Mouse (Mus musculus): ENCODE measurements at regions not wholly inside any gene's neighbourhood (a gene's known extent, or its start where the extent isn't known, plus 50 kb on each side); places are given as distances from the start of the nearest gene placed in this dataset.
A peak's percentile ranks its signal among the peaks of the same experiment; 100 is the strongest.

- Histone ChIP-seq H3K27ac (no peak overlapping the region), H3K9me3 (no peaks in the 10 kb centered on the region), H3K4me2 (replicated peaks) (no peak overlapping the region), H3K27me3 (peaks cover 28% of the 10 kb centered on the region), H3K4me1 (replicated peaks) (no peaks in the 10 kb centered on the region), H3K9ac (replicated peaks) (no peak overlapping the region), H3K4me3 (replicated peaks) (no peak overlapping the region), H3K36me3 (no peaks in the 10 kb centered on the region)
- 80% methylated on average over 6 of the region's 6 CpGs for WGBS
- ATAC-seq = no peak
Measured at GRCm38 (mm10) chr16:29993535-29993934, 70.6 kb upstream of the Hes1 start.

DNA sequence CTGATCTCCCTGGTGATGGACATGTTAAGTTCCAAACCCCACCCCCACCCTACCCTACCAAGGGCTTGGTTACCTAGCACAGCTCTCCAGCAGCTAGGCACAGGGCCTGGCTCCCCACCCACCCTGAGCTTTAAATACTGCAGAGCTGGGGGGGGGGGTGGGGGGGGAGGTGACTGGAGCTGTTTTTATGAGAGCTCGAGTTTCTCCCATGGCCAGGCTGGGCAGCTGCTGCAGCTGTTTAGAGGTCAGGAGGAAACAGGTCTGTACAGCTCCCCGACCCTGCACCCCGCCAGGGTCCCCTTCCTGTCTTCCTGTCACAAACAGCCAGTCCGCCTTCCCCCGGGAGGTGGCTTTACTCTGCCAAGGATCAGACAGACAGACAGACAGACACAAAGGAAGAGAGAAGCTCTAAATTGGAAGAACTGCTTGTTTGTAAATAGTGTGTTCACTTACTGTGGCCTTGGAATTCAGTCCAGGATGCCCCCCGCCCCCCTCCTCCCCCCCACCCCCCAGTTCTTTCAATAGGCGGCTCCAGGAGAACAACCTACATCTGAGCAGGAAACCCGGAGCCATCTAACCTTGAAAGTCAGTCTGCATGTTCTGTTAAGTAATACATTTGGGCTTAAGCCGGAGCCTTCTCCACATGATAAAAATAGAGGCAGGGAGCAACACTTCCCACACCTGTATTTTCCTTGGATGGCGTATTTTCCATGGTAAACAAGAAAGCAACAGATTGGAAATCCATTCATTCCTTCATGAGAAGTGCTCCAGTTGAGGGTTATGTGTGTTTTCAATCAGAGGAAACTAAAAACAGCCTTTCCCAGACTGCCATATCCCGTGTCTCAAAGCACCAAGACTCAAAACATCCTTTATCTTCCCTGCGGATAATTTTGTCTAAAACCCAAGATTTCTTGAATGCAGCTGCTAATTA lies 67.8 kb upstream of the Hes1 start:
- Histone ChIP-seq H3K4me2 (replicated peaks) (no peak overlapping the region), H3K4me1 (replicated peaks) (no peaks in the 10 kb centered on the region), H3K9me3 (no peaks in the 10 kb centered on the region), H3K4me3 (replicated peaks) (no peak overlapping the region), H3K9ac (replicated peaks) (no peak overlapping the region), H3K36me3 (no peaks in the 10 kb centered on the region), H3K27me3 (peaks cover 33% of the 10 kb centered on the region), H3K27ac (no peak overlapping the region)
- 47% methylated on average over 12 of the region's 12 CpGs for WGBS
- ATAC-seq = no peak

DNA sequence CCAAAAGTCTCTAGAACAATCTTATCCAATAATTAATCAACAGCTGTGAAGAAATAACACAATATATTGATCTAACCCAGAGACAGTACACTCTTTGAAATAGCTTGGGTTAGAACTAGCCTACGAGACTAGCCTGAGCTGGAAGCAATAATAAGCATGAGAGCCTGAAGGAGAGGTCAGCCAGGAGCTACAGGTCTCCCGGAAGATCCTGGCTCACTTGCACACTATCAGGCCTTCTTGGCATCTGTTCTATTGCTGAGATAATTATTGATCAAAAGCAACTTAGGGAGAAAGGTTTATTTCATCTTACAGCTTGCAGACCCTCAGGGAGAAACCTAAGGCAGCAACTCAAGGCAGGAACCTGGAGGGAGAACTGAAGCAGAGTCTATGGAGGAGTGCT lies 64.0 kb upstream of the Hes1 start:
- Histone ChIP-seq H3K27me3 (peaks cover 30% of the 10 kb centered on the region), H3K36me3 (no peaks in the 10 kb centered on the region), H3K9me3 (no peaks in the 10 kb centered on the region), H3K27ac (no peak overlapping the region), H3K4me1 (replicated peaks) (no peaks in the 10 kb centered on the region), H3K4me2 (replicated peaks) (no peak overlapping the region), H3K4me3 (replicated peaks) (no peak overlapping the region), H3K9ac (replicated peaks) (no peak overlapping the region)
- 95% methylated on average over 2 of the region's 2 CpGs for WGBS
- ATAC-seq = no peak

DNA sequence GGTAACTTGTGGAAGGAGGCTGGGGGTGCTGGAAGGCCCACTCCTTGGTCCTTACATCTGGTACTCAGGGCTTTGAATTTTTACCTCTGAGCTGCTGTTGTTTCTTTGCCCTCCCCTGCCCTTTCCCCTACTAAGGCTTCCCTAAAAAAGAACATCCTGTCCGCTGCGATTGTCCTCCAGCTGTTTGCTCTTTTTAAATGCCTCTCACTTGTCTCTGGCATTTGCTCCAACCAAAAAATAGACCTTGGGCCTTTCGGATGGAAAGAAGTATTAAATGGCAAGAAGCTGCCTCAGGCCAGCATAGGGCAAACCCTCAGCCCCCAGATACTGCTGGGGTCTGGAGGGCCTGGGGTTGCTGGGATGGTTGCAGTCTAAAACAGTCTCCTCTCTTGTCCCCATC lies 59.1 kb upstream of the Hes1 start:
- WGBS = 70% methylated on average over 3 of the region's 3 CpGs

GRCm38 (mm10) chr16:30006826-30007225 lies 57.4 kb upstream of the Hes1 start:
- Histone ChIP-seq H3K4me1 (replicated peaks) (peaks cover 19% of the 10 kb centered on the region), H3K4me3 (replicated peaks) (no peak overlapping the region), H3K9me3 (peaks cover 3% of the 10 kb centered on the region; the same call in 1 of the 2 replicates), H3K27ac (no peak overlapping the region), H3K9ac (replicated peaks) (no peak overlapping the region), H3K4me2 (replicated peaks) (no peak overlapping the region), H3K27me3 (peaks cover 69% of the 10 kb centered on the region), H3K36me3 (no peaks in the 10 kb centered on the region)
- WGBS = 64% methylated on average over 4 of the region's 4 CpGs
- ATAC-seq = no peak

More for the DNA sequence above, 59.1 kb upstream of the Hes1 start:
- no peak overlapping the region for H3K4me3 ChIP-seq (replicated peaks)
- no peak overlapping the region for H3K4me2 ChIP-seq (replicated peaks)
- H3K27ac ChIP-seq = no peak overlapping the region
- no peak for ATAC-seq
- H3K9ac ChIP-seq (replicated peaks) = no peak overlapping the region
- H3K9me3 ChIP-seq = no peaks in the 10 kb centered on the region
- peaks cover 59% of the 10 kb centered on the region for H3K27me3 ChIP-seq
- no peaks in the 10 kb centered on the region for H3K36me3 ChIP-seq
- peaks cover 19% of the 10 kb centered on the region for H3K4me1 ChIP-seq (replicated peaks)

- peak overlapping the region; percentile 83 for H3K4me2 ChIP-seq (replicated peaks)
- 1% methylated on average over 59 of the region's 62 CpGs for WGBS
- H3K27me3 ChIP-seq = peaks cover 73% of the 10 kb centered on the region
- H3K27ac ChIP-seq = peak overlapping the region; percentile 45; the same call in 1 of the 2 replicates
- ATAC-seq = peak; percentile 97
- peaks cover 3% of the 10 kb centered on the region; the same call in 1 of the 2 replicates for H3K9me3 ChIP-seq
- peak overlapping the region; percentile 46 for H3K4me3 ChIP-seq (replicated peaks)
- no peaks in the 10 kb centered on the region for H3K36me3 ChIP-seq
- peaks cover 19% of the 10 kb centered on the region for H3K4me1 ChIP-seq (replicated peaks)
- H3K9ac ChIP-seq (replicated peaks) = peak overlapping the region; percentile 64
Measured at GRCm38 (mm10) chr16:30008451-30009357, 55.5 kb upstream of the Hes1 start.

GRCm38 (mm10) chr16:30009521-30010186 lies 54.5 kb upstream of the Hes1 start:
- H3K36me3 ChIP-seq = no peaks in the 10 kb centered on the region
- H3K9ac ChIP-seq (replicated peaks) = peak overlapping the region; percentile 64; the same call in 1 of the 2 replicates
- peaks cover 19% of the 10 kb centered on the region for H3K4me1 ChIP-seq (replicated peaks)
- peaks cover 3% of the 10 kb centered on the region; the same call in 1 of the 2 replicates for H3K9me3 ChIP-seq
- peaks cover 68% of the 10 kb centered on the region for H3K27me3 ChIP-seq
- no peak for ATAC-seq
- H3K4me3 ChIP-seq (replicated peaks) = peak overlapping the region; percentile 46
- peak overlapping the region; percentile 83 for H3K4me2 ChIP-seq (replicated peaks)
- 21% methylated on average over 17 of the region's 17 CpGs for WGBS
- no peak overlapping the region for H3K27ac ChIP-seq

GRCm38 (mm10) chr16:30013123-30013522 lies 51.1 kb upstream of the Hes1 start:
- WGBS = 64% methylated on average over 2 of the region's 2 CpGs
- peaks cover 53% of the 10 kb centered on the region for H3K27me3 ChIP-seq

DNA sequence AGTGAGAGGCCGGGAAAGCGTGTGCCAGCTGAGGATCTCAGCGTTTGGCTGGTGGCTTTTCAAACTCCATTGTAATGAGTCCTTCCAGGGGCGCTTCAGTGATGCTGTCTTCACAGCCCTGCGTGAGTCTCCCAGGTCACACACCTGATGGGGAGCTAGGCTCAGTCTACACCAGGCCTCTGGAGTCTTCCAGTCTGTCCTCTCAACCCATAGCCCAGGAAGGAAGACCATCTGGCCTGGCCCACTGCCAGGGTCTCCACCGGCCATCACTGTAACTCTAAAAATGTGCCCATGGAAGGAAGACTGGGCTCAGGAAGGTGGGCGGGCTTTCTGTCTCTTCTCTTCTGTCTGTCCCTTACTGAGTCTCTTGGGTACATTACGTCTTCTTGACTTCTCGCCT lies 50.2 kb upstream of the Hes1 start:
- Histone ChIP-seq H3K4me1 (replicated peaks) (peaks cover 16% of the 10 kb centered on the region), H3K9me3 (peaks cover 3% of the 10 kb centered on the region; the same call in 1 of the 2 replicates), H3K9ac (replicated peaks) (no peak overlapping the region), H3K27ac (no peak overlapping the region), H3K27me3 (peaks cover 56% of the 10 kb centered on the region), H3K4me2 (replicated peaks) (no peak overlapping the region), H3K4me3 (replicated peaks) (no peak overlapping the region), H3K36me3 (no peaks in the 10 kb centered on the region)
- ATAC-seq = no peak
- WGBS = 96% methylated on average over 9 of the region's 9 CpGs

More at GRCm38 (mm10) chr16:30013123-30013522, 51.1 kb upstream of the Hes1 start:
- Histone ChIP-seq H3K9me3 (peaks cover 3% of the 10 kb centered on the region; the same call in 1 of the 2 replicates), H3K9ac (replicated peaks) (no peak overlapping the region), H3K4me3 (replicated peaks) (no peak overlapping the region), H3K4me1 (replicated peaks) (peaks cover 22% of the 10 kb centered on the region), H3K27ac (no peak overlapping the region), H3K36me3 (no peaks in the 10 kb centered on the region), H3K4me2 (replicated peaks) (no peak overlapping the region)
- no peak for ATAC-seq
